Mouse (Mus musculus): Measurements from ENCODE around the gene Foxi2. TPM values are rescaled to one million over a fixed set of nuclear protein-coding genes. Genes with fewer than 3 reads are reported as not detected.

Foxi2 gene
- total RNA-seq, 2 experiments from 2014 or later = not detected

Other genes with a start within 250 kb of the Foxi2 start
- not detected for gene Nps, start 151.6 kb upstream of the Foxi2 start, total RNA-seq (2021)
- gene Clrn3, start 118.3 kb downstream of the Foxi2 start, total RNA-seq (2021) = not detected
- 10 to 100 TPM; 25.1 to 26.2 TPM for gene Ptpre, start 127.2 kb downstream of the Foxi2 start, total RNA-seq (2021)

All from left cerebral cortex, postnatal 4 days (tissue).